Mouse (Mus musculus) T-helper 1 cell (primary cell): ENCODE results near the gene Dgkh.
"Not testable (repeated sequence)": the region's sequence is repeated elsewhere in the genome, so short reads cannot be mapped to it uniquely, and the experiment has no call there.

Source experiments
- in situ Hi-C: fragments of 300-600 bp; cut with MboI, MseI; formaldehyde crosslinking; loops from one replicate; pipeline ENCODE4 v1.15.1; 2025; ENCODE audit warnings: high pct_unique_total_duplicates

Gene Dgkh

GRCm38 (mm10) chr14:78732617-78733312 is at the start of gene Dgkh:
Gene Dgkh (minus strand): TSS chr14:78732776.
- in situ Hi-C loops, result no loop called here

- in situ Hi-C loops, result no loop called here
These were observed 44.6 kb upstream of the Dgkh start for GRCm38 (mm10) chr14:78777215-78777614.

- in situ Hi-C loops, result no loop called here
These were observed 44.1 kb upstream of the Dgkh start for GRCm38 (mm10) chr14:78776659-78777058.

- in situ Hi-C loops, result no loop called here
These were observed 43.1 kb upstream of the Dgkh start for GRCm38 (mm10) chr14:78775699-78776098.

GRCm38 (mm10) chr14:78775226-78775625 is 42.6 kb upstream of the Dgkh start:
- in situ Hi-C loops, result no loop called here

- in situ Hi-C loops, result loop anchor here (25.0 kb wide), 1 partner anchor 1308 kb away; no protein-coding TSS in a partner anchor
These were observed 37.9 kb upstream of the Dgkh start for GRCm38 (mm10) chr14:78770457-78770856.

GRCm38 (mm10) chr14:78761064-78761463 is 28.5 kb upstream of the Dgkh start:
- in situ Hi-C loops, result loop anchor here (10.0 to 25.0 kb wide), 2 partner anchors 1299 to 1506 kb away; no protein-coding TSS in a partner anchor

- in situ Hi-C loops, result loop anchor here (25.0 kb wide), 1 partner anchor 1297 kb away; no protein-coding TSS in a partner anchor
These were observed 26.9 kb upstream of the Dgkh start for GRCm38 (mm10) chr14:78759491-78759890.

- in situ Hi-C loops, result loop anchor here (25.0 kb wide), 1 partner anchor 1293 kb away; no protein-coding TSS in a partner anchor
These were observed 22.7 kb upstream of the Dgkh start for GRCm38 (mm10) chr14:78755316-78755715.

- in situ Hi-C loops, result no loop called here
These were observed 16.1 kb upstream of the Dgkh start for GRCm38 (mm10) chr14:78748692-78749091.

- in situ Hi-C loops, result no loop called here
These were observed 15.5 kb upstream of the Dgkh start for GRCm38 (mm10) chr14:78747969-78748651.

GRCm38 (mm10) chr14:78747454-78747853 is 14.9 kb upstream of the Dgkh start:
- in situ Hi-C loops, result no loop called here

GRCm38 (mm10) chr14:78734605-78735004 is 2.0 kb upstream of the Dgkh start:
- in situ Hi-C loops, result loop anchor here (5.0 kb wide), 1 partner anchor 57 kb away; no protein-coding TSS in a partner anchor

- in situ Hi-C loops, result not testable (repeated sequence)
These were observed 1.6 kb upstream of the Dgkh start for GRCm38 (mm10) chr14:78734203-78734602.

GRCm38 (mm10) chr14:78733366-78734076 is 945 bp upstream of the Dgkh start:
- in situ Hi-C loops, result no loop called here

- in situ Hi-C loops, result no loop called here
These were observed 542 bp downstream of the Dgkh start for GRCm38 (mm10) chr14:78731852-78732616.

GRCm38 (mm10) chr14:78731240-78731639 is 1.3 kb downstream of the Dgkh start:
- in situ Hi-C loops, result no loop called here

GRCm38 (mm10) chr14:78725976-78726375 is 6.6 kb downstream of the Dgkh start:
- in situ Hi-C loops, result no loop called here

GRCm38 (mm10) chr14:78725307-78725956 is 7.1 kb downstream of the Dgkh start:
- in situ Hi-C loops, result no loop called here

- in situ Hi-C loops, result no loop called here
These were observed 7.9 kb downstream of the Dgkh start for GRCm38 (mm10) chr14:78724414-78725306.
